Mouse (Mus musculus): Measurements from ENCODE around the gene Fndc8.

DNA sequence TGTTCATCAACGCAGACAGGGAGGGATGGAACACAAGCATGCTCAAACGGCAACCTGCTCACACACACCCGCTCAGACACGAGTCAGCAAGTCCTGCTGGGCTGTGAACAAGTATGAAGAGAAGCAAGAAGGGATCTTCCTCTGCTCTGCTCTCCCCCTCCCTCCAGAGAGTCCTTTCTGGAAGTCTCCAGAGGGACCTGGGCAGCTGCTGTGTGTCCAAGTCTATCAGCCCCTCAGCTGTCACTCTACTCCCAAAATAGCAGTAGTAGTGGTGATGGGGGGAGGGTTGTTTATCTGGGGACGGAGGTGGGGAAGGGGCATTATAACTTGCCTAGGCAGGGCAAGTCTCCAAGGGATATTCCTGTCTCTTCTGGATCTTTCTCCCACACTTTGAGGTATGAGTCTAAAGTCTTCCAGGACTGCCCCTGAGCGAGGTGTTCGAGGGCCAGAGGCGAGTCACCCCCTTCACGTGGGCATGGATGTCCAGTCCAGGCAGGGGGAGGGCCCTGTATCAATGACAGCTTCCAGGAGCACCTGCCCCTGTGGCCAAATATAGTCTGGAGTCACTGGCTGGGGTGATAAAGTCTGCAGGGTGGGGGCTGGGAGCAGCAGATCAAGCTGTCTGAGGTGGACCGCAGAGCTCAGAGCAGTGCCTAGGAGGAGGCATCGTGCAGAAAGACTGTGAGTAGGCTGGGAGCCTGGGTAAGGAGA, 18.9 kb downstream of the Fndc8 start:
- TF ChIP-seq CTCF (IDR thresholded peaks at IDR 0.05; ENCODE audit: insufficient read depth, low read length) = no peak
- no peak for TF ChIP-seq POLR2A (IDR thresholded peaks at IDR 0.05; ENCODE audit: borderline replicate concordance, extremely low read depth, low read depth, low read length)
